Mouse (Mus musculus) embryonic stem cell, embryonic (primary cell): ENCODE results near the gene Usp39.

Source experiments
- CTCF ChIA-PET, 4 experiments: fragments of 300-600 bp in 2 of 4; fragments of 350-600 bp in 2 of 4; sonication (Branson Sonifier 250); formaldehyde crosslinking; loops; one replicate each; lab custom pipeline; 2022; ENCODE audit warnings: inconsistent platforms in 2 of 4; lab: Charles Lee
- POLR2A ChIA-PET, 4 experiments: fragments of 300-600 bp in 2 of 4; fragments of 350-600 bp in 2 of 4; sonication (Branson Sonifier 250); formaldehyde crosslinking; loops; one replicate each; lab custom pipeline; 2022; ENCODE audit warnings: antibody characterized with exemption in 4 of 4, inconsistent platforms in 1 of 4; lab: Charles Lee

The Usp39 gene

DNA sequence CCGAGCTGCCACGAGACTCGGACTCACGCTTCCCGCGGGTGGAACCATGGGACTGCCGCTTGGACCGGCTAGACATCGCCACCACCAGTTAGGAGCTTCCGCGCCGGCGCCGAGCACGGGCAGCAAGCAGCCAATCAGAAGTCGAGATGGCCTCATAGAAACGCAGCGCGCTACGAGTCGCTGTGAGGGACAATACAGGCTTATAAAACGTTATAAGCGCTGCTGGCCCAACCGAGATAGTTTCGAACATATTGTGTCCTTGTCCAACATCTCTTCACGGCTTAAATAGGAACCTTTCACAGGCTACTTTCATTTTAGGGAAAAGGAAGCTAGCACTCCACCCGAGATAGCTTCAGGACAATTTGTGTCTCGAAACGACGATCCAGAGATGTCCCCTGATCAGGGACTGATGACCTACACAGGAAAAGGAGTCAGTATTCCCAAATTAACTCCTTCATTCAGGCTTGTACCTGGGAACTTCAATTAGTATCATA lies at the start of gene Usp39:
TSS of gene Usp39 (minus strand) at position 111 of the 494 bp plus-strand sequence.
- ChIA-PET POLR2A (interaction anchor here (0.6 to 8.7 kb wide), 27 partner anchors 8 to 801 kb away, joined by 3 to 130 read pairs (median 6); partner anchors contain the start of genes Tmem150a (in 4 of the 4), Mat2a (in 3 of the 4), Ggcx (in 1 of the 4) and Polr1a (in 1 of the 4)), CTCF (interaction anchor here in 1 of 4 experiments (0.7 to 1.2 kb wide), 4 partner anchors 9 to 69 kb away, joined by 3 read pairs; partner anchors contain the start of gene Ggcx)

DNA sequence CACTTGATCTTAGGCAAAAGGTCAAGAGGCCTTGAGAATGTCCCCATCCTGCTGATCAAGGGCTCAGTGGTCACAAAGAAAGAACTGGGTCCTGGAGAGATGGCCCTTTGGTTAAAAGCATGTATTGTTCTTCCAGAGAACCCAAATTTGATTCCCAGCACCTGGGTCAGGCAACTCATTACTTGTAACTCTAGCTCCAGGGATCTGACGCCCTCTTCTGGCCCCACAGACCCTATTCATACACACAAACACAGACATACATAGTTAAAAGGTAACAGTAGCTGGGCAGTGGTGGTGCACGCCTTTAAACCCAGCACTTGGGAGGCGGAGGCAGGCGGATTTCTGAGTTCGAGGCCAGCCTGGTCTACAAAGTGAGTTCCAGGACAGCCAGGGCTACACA lies 47.4 kb upstream of the Usp39 start:
- ChIA-PET CTCF (interaction anchor here (0.6 to 1.5 kb wide), 18 partner anchors 11 to 790 kb away, joined by 3 to 6 read pairs (median 4); partner anchors contain the start of genes Ggcx (in 2 of the 4) and Tmem150a (in 2 of the 4)), POLR2A (interaction anchor here in 3 of 4 experiments (0.6 to 3.6 kb wide), 11 partner anchors 12 to 141 kb away, joined by 3 to 33 read pairs (median 4); partner anchors contain the start of genes Tmem150a (in 2 of the 3), Ggcx (in 1 of the 3) and Vamp5 (in 1 of the 3))

DNA sequence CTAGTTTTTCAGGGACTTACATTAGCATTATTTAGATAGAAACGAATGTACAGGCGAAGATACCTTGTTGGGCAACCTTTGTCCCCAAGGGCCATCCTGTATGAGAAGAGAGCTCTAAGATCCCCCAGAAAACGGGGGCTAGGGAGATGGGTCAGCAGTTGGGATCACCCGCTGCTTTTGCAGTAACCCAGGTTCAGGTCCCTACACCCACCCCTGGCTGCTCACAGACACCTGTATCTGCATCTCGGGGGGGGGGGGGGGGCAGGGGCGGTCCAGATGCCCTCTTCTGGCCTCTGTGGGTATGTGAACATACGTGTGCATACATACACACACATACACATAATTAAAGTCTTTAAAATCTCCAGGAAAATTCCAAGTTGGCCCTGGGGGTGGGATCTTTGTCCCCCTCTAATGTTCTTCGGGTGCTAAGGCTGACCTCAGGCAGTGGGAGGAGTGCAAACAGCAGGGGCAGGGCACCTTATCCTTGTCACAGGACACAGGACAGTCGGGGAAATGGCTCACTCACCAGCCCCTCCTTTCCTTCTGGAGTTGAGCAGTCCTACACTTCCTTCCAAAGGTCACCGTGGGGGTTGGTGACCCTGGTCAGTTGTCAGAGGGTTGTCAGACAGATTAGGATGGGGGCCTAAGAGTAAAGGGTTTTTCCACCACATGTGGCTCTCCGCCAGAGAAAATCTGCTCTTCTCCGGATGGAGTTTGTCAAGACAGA lies 46.0 kb upstream of the Usp39 start:
- ChIA-PET POLR2A (interaction anchor here (0.6 to 3.6 kb wide), 55 partner anchors 9 to 897 kb away, joined by 3 to 33 read pairs (median 4); partner anchors contain the start of genes Tmem150a (in 3 of the 4), Ggcx (in 2 of the 4), Vamp5 (in 2 of the 4) and 0610030E20Rik (in 1 of the 4)), CTCF (interaction anchor here (0.6 to 2.7 kb wide), 33 partner anchors 9 to 1918 kb away, joined by 3 to 21 read pairs (median 4); partner anchors contain the start of genes Vamp5 (in 3 of the 4), Ggcx (in 2 of the 4), Tmem150a (in 2 of the 4) and Tgoln1 (in 1 of the 4))

DNA sequence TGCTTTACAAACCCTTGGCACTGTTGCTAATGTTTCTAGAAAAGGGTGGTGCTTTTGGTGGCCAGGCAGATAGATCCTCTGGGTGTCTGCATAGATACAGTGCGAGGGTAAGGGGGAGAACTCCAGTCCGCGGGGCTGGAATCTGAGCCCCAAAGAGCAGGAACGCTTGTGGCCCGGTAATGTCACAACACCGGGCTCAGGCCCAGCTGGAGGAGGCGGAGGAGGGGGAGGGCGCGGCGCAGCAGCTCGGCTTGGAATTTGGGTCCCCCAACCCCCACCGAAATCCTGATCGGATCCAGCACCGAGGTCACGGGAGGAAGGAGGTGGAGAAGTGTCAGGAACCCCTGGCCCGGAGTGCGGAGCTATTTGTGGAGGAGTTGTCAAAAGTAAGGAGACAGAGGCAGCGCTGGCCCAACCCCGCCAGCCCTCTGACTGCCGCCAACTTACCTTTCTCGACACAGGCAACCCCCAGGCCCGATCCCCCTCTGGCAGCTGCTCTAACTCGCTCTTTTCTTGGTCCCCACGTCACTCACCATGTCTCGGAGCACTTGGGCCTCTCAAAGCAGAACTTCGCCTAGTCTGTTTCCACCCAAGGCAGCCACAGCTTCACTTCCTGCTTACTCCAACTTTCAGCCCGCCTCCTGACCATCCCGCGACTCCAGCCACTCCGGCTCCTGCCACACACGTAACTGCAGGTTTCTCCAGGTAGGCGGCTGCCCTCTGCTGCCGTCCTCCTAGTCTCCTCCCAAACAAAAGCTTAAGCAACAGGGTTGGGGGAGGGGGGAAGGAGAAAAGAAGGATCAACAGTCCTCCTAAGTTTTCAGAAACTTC lies 45.2 kb upstream of the Usp39 start, which contains the start of gene Vamp8:
TSS of gene Vamp8 (minus strand) at position 763 of the 831 bp plus-strand sequence.
- ChIA-PET CTCF (interaction anchor here (0.5 to 2.7 kb wide), 36 partner anchors 10 to 1919 kb away, joined by 3 to 21 read pairs (median 4); partner anchors contain the start of genes Vamp5 (in 3 of the 4), Ggcx (in 2 of the 4), Tmem150a (in 2 of the 4) and Tgoln1 (in 1 of the 4)), POLR2A (interaction anchor here in 3 of 4 experiments (0.6 to 3.6 kb wide), 55 partner anchors 9 to 896 kb away, joined by 3 to 33 read pairs (median 4); partner anchors contain the start of genes Ggcx (in 3 of the 3), Tmem150a (in 3 of the 3), Vamp5 (in 3 of the 3) and Usp39 (in 2 of the 3))

DNA sequence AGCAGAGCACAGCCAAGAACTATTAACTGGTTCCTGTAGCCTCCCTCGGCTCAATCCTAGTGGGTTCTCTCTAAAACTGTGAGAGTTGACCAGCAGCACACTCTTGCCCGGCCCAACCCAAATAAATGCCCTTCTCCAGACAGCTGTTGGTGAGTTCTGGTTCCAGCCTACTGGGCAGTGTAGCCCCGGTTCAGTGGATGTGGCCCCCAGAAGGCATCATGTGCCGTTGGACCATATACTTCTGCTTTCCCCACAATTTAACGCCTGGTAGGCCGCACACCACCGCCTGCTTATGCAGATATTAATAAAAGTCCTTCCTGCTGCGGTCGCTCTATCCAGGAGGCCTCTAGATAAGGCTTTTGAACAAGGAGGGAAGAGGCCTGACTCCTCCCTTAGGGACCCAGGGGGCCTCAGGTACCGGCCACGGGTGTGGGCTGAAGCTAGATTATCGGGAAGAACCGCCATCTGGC lies 44.5 kb upstream of the Usp39 start:
- ChIA-PET POLR2A (interaction anchor here in 3 of 4 experiments (0.6 to 3.6 kb wide), 40 partner anchors 9 to 566 kb away, joined by 3 to 33 read pairs (median 5); partner anchors contain the start of genes Ggcx (in 3 of the 3), Tmem150a (in 3 of the 3), Vamp5 (in 3 of the 3) and Usp39 (in 2 of the 3)), CTCF (interaction anchor here (0.6 to 2.7 kb wide), 19 partner anchors 9 to 145 kb away, joined by 3 to 21 read pairs (median 4); partner anchors contain the start of genes Ggcx (in 2 of the 4), Vamp5 (in 2 of the 4) and Tmem150a (in 1 of the 4))

- ChIA-PET POLR2A (interaction anchor here in 2 of 4 experiments (1.1 to 3.6 kb wide), 11 partner anchors 9 to 123 kb away, joined by 3 to 33 read pairs (median 11); partner anchors contain the start of genes Usp39 (in 2 of the 2), 0610030E20Rik (in 1 of the 2), Tmem150a (in 1 of the 2) and Vamp5 (in 1 of the 2)), CTCF (interaction anchor here in 2 of 4 experiments (0.6 to 2.7 kb wide), 4 partner anchors 8 to 146 kb away, joined by 3 to 21 read pairs (median 4); partner anchors contain the start of gene Vamp5 (in 1 of the 2))
These were observed 43.9 kb upstream of the Usp39 start for GRCm38 (mm10) chr6:72388791-72389329.

- ChIA-PET CTCF (interaction anchor here in 1 of 4 experiments (2.7 kb wide), 1 partner anchor 8 kb away, joined by 21 read pairs; the partner anchor contains the start of gene Vamp5), POLR2A (interaction anchor here in 1 of 4 experiments (1.1 to 3.2 kb wide), 3 partner anchors 18 to 24 kb away, joined by 3 to 13 read pairs (median 4); no protein-coding TSS in a partner anchor)
These were observed 43.3 kb upstream of the Usp39 start for GRCm38 (mm10) chr6:72388266-72388665.

DNA sequence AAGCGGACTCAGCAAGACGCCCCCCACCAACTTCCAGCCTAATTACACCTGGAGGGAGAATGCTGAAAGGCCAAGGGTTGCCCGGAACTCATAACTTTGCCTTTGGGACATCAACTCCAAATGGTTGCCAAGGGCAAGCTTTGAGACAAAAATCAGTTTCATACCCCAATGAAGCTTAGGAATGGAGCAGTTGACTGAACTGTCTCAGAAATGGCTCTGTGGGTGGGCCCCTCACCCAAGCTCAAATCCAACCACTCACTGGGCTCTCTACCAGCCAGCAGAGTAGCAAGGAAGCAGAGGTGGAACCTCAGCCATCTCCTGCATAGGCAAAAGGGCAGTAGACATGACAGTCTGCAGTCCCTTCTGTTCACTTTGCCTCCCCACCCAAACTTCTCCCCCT lies 42.8 kb upstream of the Usp39 start:
- ChIA-PET CTCF (interaction anchor here in 2 of 4 experiments (0.6 to 1.1 kb wide), 3 partner anchors 26 to 147 kb away, joined by 3 to 4 read pairs (median 4); partner anchors contain the start of genes Ggcx (in 1 of the 2) and Tmem150a (in 1 of the 2)), POLR2A (interaction anchor here in 1 of 4 experiments (1.1 kb wide), 2 partner anchors 12 to 24 kb away, joined by 3 to 4 read pairs; no protein-coding TSS in a partner anchor)

GRCm38 (mm10) chr6:72386561-72386960 lies 41.6 kb upstream of the Usp39 start:
- CTCF ChIA-PET: interaction anchor here in 1 of 4 experiments (0.6 kb wide), 1 partner anchor 200 kb away, joined by 3 read pairs; no protein-coding TSS in a partner anchor

GRCm38 (mm10) chr6:72385258-72385657 lies 40.3 kb upstream of the Usp39 start:
- POLR2A ChIA-PET: interaction anchor here in 2 of 4 experiments (0.6 to 1.0 kb wide), 4 partner anchors 21 to 517 kb away, joined by 3 to 4 read pairs (median 3); no protein-coding TSS in a partner anchor
- CTCF ChIA-PET: no interaction called here

More at GRCm38 (mm10) chr6:72386561-72386960, 41.6 kb upstream of the Usp39 start:
- POLR2A ChIA-PET: no interaction called here

GRCm38 (mm10) chr6:72383952-72384351 lies 39.0 kb upstream of the Usp39 start:
- CTCF ChIA-PET: no interaction called here
- POLR2A ChIA-PET: interaction anchor here in 2 of 4 experiments (0.6 to 1.6 kb wide), 2 partner anchors 26 to 153 kb away, joined by 3 read pairs; no protein-coding TSS in a partner anchor

DNA sequence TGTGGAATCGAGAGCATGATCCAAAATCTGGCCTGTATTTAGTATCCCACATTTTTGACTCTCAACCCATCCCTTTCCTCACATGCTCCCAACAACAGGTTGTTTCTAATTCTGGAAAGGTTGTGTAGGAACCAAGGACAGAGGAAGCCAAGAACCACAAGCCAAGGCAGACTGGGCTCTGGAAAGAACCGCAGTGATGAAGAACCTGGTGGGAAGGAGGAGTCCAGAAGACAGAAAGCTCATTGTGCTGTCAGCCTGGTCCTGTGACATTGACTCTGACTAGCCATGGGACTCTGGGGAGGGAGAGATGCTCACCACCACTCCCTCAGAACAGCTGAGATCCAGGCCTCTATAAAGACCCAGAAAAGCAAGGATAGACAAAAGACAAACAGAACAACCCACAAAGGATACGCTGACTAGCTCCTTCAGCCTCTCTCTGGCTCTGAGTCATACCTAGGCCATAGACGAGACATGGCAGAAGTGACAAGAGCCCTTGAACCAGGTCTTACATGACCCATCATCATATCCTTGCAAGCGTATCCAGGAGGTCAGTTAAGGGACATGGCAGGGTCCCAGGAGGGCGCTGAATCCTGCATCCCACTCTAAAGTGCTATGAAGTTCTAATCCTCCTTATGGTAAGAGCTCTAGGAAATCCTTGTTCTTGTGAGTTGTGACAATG lies 38.3 kb upstream of the Usp39 start:
- POLR2A ChIA-PET: interaction anchor here (0.6 to 3.3 kb wide), 6 partner anchors 9 to 154 kb away, joined by 3 to 12 read pairs (median 4); partner anchors contain the start of gene Ggcx (in 1 of the 4)
- CTCF ChIA-PET: no interaction called here

DNA sequence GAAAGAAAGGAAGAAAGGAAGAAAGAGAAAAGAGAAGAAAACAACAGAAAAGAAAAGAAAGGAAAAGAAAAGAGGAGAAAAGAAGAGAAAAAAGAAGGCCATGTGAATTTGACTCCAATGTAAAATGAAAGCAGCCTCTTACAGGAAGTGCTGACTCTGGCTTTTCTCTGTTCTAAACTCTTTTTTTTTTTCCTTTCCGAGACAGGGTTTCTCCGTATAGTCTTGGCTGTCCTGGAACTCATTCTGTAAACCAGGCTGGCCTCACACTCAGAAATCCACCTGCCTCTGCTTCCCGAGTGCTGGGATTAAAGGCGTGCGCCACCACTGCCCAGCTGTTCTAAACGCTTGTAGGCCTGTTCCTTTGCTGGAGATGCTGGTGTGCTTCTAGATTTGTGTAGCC lies 37.5 kb upstream of the Usp39 start:
- ChIA-PET POLR2A (interaction anchor here in 3 of 4 experiments (0.6 to 3.3 kb wide), 6 partner anchors 8 to 58 kb away, joined by 3 to 12 read pairs (median 4); partner anchors contain the start of gene Ggcx (in 2 of the 3)), CTCF (interaction anchor here in 2 of 4 experiments (0.7 to 4.5 kb wide), 2 partner anchors 7 to 637 kb away, joined by 10 to 21 read pairs; partner anchors contain the start of gene Vamp8 (in 1 of the 2))

GRCm38 (mm10) chr6:72380131-72380770 lies 35.3 kb upstream of the Usp39 start, which contains the start of gene Vamp5:
Gene Vamp5 (minus strand): TSS chr6:72380468.
- POLR2A ChIA-PET: interaction anchor here in 3 of 4 experiments (0.6 to 3.8 kb wide), 19 partner anchors 10 to 172 kb away, joined by 3 to 18 read pairs (median 5); partner anchors contain the start of genes Mat2a (in 2 of the 3), Vamp8 (in 2 of the 3), Ggcx (in 1 of the 3) and Tmem150a (in 1 of the 3)
- CTCF ChIA-PET: interaction anchor here (0.8 to 4.5 kb wide), 16 partner anchors 9 to 154 kb away, joined by 3 to 21 read pairs (median 4); partner anchors contain the start of genes Vamp8 (in 3 of the 4), Ggcx (in 1 of the 4) and Tmem150a (in 1 of the 4)
